Mouse (Mus musculus): ENCODE results near the gene Gm9513.

DNA sequence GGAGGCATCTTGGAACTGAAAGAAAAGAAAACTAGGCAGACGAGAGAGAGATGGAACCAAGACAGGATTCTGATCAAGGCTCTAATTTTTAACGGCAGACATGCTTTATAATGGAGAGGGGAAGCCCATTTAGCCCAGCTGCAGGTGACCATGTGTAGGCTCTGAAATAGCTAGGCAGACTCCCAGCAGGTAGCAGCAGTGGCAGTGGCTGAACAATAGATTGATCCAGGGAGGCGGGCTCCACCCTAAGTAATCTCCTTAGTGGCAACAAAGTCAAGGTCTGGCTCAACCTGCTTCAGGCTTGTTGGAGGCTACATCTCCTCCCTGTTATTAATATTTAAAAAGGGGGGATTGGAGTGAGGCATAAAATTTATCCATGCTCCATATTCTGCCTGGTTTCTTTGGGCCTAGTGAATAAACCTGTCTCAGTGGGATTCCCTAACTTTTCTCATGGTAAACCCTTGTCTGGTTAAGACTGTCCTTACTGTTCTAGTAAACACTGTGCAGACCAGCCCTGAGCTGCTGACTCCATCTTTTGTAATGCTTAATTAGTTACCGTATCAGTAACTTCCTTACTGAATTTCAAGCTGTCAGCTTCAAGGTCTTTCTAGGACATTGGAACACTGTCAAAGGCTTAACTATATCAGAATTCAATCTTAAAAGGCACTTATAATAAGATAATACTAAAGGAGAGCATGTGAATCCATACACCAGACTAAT lies 19.2 kb downstream of the Gm9513 start:
- TF ChIP-seq POLR2A (IDR thresholded peaks at IDR 0.05; ENCODE audit: insufficient read length, low read depth) (no peak), CEBPB (IDR thresholded peaks at IDR 0.05; ENCODE audit: insufficient read depth, poor library complexity, severe bottlenecking) (no peak)

All from myocyte (in vitro differentiated cells).